Mouse (Mus musculus) heart, embryonic 13.5 days (tissue): ENCODE results near the gene Pigb. TPM values are rescaled to one million over a fixed set of nuclear protein-coding genes. Genes with fewer than 3 reads are reported as not detected.
A peak's percentile ranks its signal among the peaks of the same experiment; 100 is the strongest.

Source experiments
- ATAC-seq: fragments of 200-750 bp; cut with Nextera tagmentation; 2 replicates; pipeline ENCODE4 v1.8.0; 2017; ENCODE audit warnings: moderate TSS enrichment; ENCODE audit not compliant: insufficient number of reproducible peaks, low FRiP score, low TSS enrichment; ENCODE audit errors: extremely low read depth
- H3K27ac ChIP-seq: fragments of 300-500 bp; sonication (generic); replicated peaks from 2 replicates; pipeline ENCODE4 v1.5.1; 2015; ENCODE audit warnings: moderate library complexity, mild to moderate bottlenecking, inconsistent platforms
- H3K27me3 ChIP-seq: fragments of 300-500 bp; sonication (generic); replicated peaks from 2 replicates; pipeline ENCODE4 v1.6.1; 2015; ENCODE audit warnings: mild to moderate bottlenecking, inconsistent platforms
- H3K36me3 ChIP-seq: fragments of 300-500 bp; sonication (generic); 2 replicates; pipeline ENCODE4 v1.6.1; 2015; ENCODE audit warnings: mild to moderate bottlenecking, inconsistent platforms
- H3K4me1 ChIP-seq: fragments of 300-500 bp; sonication (generic); 2 replicates; pipeline ENCODE4 v1.6.1; 2015; ENCODE audit warnings: inconsistent platforms
- H3K4me2 ChIP-seq: fragments of 300-500 bp; sonication (generic); 2 replicates; pipeline ENCODE4 v1.6.1; 2015; ENCODE audit warnings: inconsistent platforms, mild to moderate bottlenecking, moderate library complexity
- H3K4me3 ChIP-seq: fragments of 300-500 bp; sonication (generic); 2 replicates; pipeline ENCODE4 v1.5.1; 2015; ENCODE audit warnings: moderate library complexity, mild to moderate bottlenecking, inconsistent platforms
- H3K9ac ChIP-seq: fragments of 300-500 bp; sonication (generic); 2 replicates; pipeline ENCODE4 v1.6.1; 2015; ENCODE audit warnings: inconsistent platforms, mild to moderate bottlenecking, moderate library complexity
- H3K9me3 ChIP-seq: fragments of 300-500 bp; sonication (generic); 2 replicates; pipeline ENCODE4 v1.6.1; 2016; ENCODE audit warnings: inconsistent platforms
- WGBS: fragments of 180-500 bp; shearing (Covaris S2); methylation state at CpG from one replicate; pipeline ENCODE4 v1.1.7; 2015; ENCODE audit warnings: mixed read lengths; 5-methylcytosine and 5-hydroxymethylcytosine counted together
- polyA plus RNA-seq: library from polyadenylated mRNA; unstranded; fragments of >200 nt; fragmentation: Nextera tagmentation; extraction: Ambion mirVana; gene quantifications from 2 replicates; pipeline ENCODE4 v1.2.1, GENCODE M21; 2015

Gene Pigb
- polyA plus RNA-seq, 1 experiment from 2014 or later = 7.1 TPM

- no peaks in the 10 kb centered on the region for H3K27me3 ChIP-seq
- H3K9ac ChIP-seq = peak overlapping the region; percentile 85; the same call in 1 of the 2 replicates
- H3K4me1 ChIP-seq = peaks cover 28% of the 10 kb centered on the region
- ATAC-seq = no peak
- no peak overlapping the region for H3K27ac ChIP-seq
- WGBS = 66% methylated on average over 10 of the region's 10 CpGs
- H3K9me3 ChIP-seq = no peaks in the 10 kb centered on the region
- peak overlapping the region; percentile 64 for H3K4me3 ChIP-seq
- H3K36me3 ChIP-seq = no peaks in the 10 kb centered on the region
- H3K4me2 ChIP-seq = peak overlapping the region; percentile 98
These were observed 5.5 kb upstream of the Pigb start for GRCm38 (mm10) chr9:73045711-73046110.

DNA sequence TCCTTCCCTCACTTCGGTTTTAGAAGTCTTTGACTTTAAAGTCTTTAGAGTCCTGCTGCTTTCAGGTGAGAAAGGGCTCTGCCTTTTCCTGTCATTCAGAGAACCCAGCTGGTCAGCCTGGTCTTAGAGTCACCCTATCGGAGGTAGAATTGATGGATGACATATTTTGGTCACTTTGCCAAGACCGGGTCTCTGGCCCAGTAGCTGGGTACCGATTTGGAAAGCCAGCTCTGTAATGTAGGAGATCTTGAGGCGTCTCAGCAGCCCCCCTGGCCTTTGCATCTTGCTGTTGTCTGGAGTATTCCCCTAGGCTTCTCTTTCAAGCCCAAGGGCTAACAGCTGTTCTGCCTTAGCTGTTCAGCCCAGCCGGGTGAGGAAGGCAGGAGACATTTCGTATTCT, 5.0 kb upstream of the Pigb start:
- Histone ChIP-seq H3K9ac (peak overlapping the region; percentile 85), H3K36me3 (no peaks in the 10 kb centered on the region), H3K4me2 (peak overlapping the region; percentile 98), H3K4me1 (peaks cover 33% of the 10 kb centered on the region), H3K9me3 (no peaks in the 10 kb centered on the region), H3K27me3 (no peaks in the 10 kb centered on the region), H3K27ac (no peak overlapping the region), H3K4me3 (peak overlapping the region; percentile 64)
- 13% methylated on average over 7 of the region's 7 CpGs for WGBS
- no peak for ATAC-seq

DNA sequence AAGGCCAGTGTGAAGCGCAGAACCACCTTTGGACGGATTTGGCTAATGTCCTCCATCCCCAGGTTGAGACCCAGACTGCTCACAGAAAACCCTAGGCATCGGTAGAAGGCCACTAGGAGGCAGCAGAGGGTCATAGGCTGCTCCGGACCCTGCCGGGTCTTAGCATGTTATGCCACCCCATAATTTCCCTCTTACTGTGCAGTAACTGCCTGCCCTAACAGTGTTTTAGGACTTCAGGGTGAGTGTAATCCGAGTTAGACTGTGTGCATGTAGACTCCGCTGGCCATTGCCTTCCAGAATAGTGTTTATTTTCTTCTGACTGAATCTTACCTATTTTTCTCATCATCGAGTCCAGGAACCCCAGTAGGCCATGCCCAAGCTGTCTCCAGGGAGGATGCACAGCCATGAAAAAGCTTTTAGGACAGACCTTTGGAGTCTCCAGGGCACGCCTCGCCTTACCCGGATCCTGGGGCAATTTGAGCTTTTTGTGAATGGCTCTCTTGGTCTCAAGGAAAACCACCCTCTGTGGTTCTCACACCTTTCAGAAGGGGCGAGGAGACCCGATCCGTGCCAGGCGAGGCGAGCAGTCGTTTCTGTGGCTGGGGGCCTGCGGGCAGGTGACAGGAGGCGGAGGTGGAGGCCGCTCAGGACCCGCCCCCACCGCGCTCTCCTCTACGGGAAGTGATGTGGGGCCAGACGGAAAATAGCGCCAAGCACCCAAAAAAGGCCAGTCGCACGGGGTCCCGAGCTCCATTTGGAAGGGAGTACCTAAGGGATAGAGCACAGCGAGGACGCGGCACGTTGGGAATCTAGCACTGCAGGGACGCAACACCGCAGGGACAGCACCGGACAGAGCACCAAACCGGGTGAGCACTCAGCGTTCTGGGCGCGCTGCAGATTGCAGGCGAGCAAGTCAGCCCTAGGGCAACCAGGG, 4.2 kb upstream of the Pigb start, which contains the start of gene Rab27a:
TSS of gene Rab27a (plus strand) at position 709 of the 934 bp plus-strand sequence.
- Histone ChIP-seq H3K9ac (peak within 1 kb of the TSS; percentile 85), H3K4me3 (peak within 1 kb of the TSS; percentile 64), H3K9me3 (no peaks in the 10 kb centered on the region), H3K36me3 (no peaks in the 10 kb centered on the region), H3K4me2 (peak within 1 kb of the TSS; percentile 98), H3K27ac (0 out of 2 replicates have a peak within 1 kb of the TSS, but pooled peaks have one; percentile 20), H3K4me1 (peaks cover 32% of the 10 kb centered on the region), H3K27me3 (no peaks in the 10 kb centered on the region)
- WGBS = 1% methylated on average over 41 of the region's 41 CpGs
- ATAC-seq = peak; percentile 27; the same call in 1 of the 2 replicates

DNA sequence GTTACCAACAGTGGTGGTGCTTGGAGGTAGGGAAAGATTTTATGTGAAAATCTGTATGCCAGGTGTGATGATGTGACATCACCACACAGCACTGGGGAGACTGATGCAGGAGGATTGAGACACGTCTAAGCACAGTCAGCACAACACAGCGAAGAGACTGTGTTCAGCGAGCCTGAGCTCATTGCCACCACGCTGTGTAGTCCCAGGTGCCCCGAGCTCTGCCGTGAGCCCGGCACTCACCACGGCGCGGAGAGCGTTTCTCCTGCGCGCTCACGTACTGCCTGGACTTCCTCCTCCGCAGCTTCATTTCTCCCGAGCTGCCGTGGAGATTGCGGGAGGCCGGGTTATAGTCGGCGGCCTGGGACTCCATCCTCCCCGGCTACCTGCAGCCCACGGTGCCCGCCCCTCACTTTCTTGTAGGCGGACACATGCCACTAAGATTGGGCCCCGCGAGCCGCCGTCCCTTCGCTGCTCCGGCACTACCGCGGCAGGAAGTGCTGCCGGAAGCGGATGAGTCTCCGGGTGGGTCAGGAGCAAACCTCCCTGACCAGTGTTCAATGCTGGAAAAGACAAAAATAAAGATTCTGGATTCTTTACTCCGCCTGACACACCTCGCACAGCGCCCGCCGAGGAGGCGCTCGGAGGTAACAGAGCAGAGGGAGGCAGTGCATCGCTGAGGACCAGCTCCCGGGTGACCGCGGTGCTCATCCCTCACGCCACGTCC, 794 bp downstream of the Pigb start:
- H3K4me1 ChIP-seq = peaks cover 22% of the 10 kb centered on the region
- WGBS = under 1% methylated on average over 49 of the region's 49 CpGs
- no peaks in the 10 kb centered on the region for H3K27me3 ChIP-seq
- H3K9me3 ChIP-seq = no peaks in the 10 kb centered on the region
- ATAC-seq = peak; percentile 51
- peak overlapping the region; percentile 91 for H3K4me2 ChIP-seq
- H3K9ac ChIP-seq = peak overlapping the region; percentile 94
- H3K27ac ChIP-seq = peak overlapping the region; percentile 69
- H3K36me3 ChIP-seq = peaks cover 9% of the 10 kb centered on the region
- H3K4me3 ChIP-seq = peak overlapping the region; percentile 90

- Histone ChIP-seq H3K9ac (no peak overlapping the region), H3K36me3 (peaks cover 60% of the 10 kb centered on the region), H3K27ac (no peak overlapping the region), H3K4me1 (peaks cover under 1% of the 10 kb centered on the region), H3K9me3 (no peaks in the 10 kb centered on the region), H3K4me3 (no peak overlapping the region), H3K27me3 (no peaks in the 10 kb centered on the region), H3K4me2 (no peak overlapping the region)
- 84% methylated on average over 1 of the region's 1 CpGs for WGBS
- no peak for ATAC-seq
These were observed 6.8 kb downstream of the Pigb start for GRCm38 (mm10) chr9:73033406-73033805.

DNA sequence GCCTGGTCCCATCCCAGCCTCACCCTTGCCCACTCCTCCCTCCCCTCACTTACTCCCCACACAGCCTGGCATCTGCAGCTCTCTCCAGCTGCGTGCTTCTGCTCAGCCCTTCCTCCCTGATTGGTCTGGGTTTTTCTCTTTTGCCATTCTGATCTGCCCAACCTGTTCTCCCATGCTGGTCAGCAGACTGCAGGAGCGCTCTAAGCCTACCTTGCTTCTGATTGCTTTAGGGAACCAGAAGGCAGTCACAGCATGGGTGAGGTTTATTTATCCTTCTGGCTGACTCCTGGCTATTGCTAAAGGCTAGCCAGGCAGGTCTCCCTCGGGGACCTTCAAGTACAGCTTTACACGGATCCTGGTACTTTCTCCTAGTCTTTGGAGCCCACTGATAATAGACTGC, 8.8 kb downstream of the Pigb start:
- Histone ChIP-seq H3K4me2 (no peak overlapping the region), H3K9me3 (no peaks in the 10 kb centered on the region), H3K4me1 (peaks cover 3% of the 10 kb centered on the region), H3K9ac (no peak overlapping the region), H3K27ac (no peak overlapping the region), H3K4me3 (no peak overlapping the region), H3K36me3 (peaks cover 61% of the 10 kb centered on the region), H3K27me3 (no peaks in the 10 kb centered on the region)
- no peak for ATAC-seq
- WGBS = 53% methylated on average over 4 of the region's 4 CpGs

DNA sequence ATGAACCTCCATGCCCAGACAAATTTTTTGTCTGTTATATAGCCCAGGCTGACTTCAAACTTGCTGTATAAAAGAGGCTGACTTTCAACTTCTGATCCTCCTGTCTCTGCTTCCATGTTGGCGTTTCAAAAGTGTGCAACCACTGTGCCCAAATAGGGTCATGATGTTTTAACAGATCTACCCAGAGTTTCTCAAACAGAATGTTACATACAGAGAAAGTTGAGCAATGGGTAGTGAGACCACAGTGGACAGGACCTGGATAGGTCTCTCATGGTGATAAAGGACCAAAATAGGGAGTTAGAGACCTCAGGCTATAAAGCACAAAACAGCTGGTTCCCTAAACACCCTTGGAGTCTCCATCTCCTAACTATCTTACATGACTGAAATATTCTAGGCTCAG, 9.7 kb downstream of the Pigb start:
- ATAC-seq = no peak
- H3K4me3 ChIP-seq = no peak overlapping the region
- 81% methylated on average over 1 of the region's 1 CpGs for WGBS
- no peaks in the 10 kb centered on the region for H3K27me3 ChIP-seq
- no peaks in the 10 kb centered on the region for H3K9me3 ChIP-seq
- peaks cover 12% of the 10 kb centered on the region for H3K4me1 ChIP-seq
- H3K27ac ChIP-seq = no peak overlapping the region
- H3K36me3 ChIP-seq = peaks cover 54% of the 10 kb centered on the region
- no peak overlapping the region for H3K4me2 ChIP-seq
- no peak overlapping the region for H3K9ac ChIP-seq

GRCm38 (mm10) chr9:73025818-73026636, 14.2 kb downstream of the Pigb start:
- Histone ChIP-seq H3K4me3 (peak overlapping the region; percentile 24), H3K4me2 (peak overlapping the region; percentile 61), H3K4me1 (peaks cover 12% of the 10 kb centered on the region), H3K27me3 (no peaks in the 10 kb centered on the region), H3K9me3 (no peaks in the 10 kb centered on the region), H3K27ac (peak overlapping the region; percentile 55), H3K9ac (peak overlapping the region; percentile 65), H3K36me3 (peaks cover 27% of the 10 kb centered on the region)
- WGBS = 16% methylated on average over 17 of the region's 17 CpGs
- ATAC-seq = peak; percentile 77

GRCm38 (mm10) chr9:73020566-73021097, 19.5 kb downstream of the Pigb start:
- no peaks in the 10 kb centered on the region for H3K27me3 ChIP-seq
- H3K4me2 ChIP-seq = no peak overlapping the region
- no peak for ATAC-seq
- no peak overlapping the region for H3K4me3 ChIP-seq
- H3K9ac ChIP-seq = no peak overlapping the region
- 82% methylated on average over 5 of the region's 5 CpGs for WGBS
- peaks cover 2% of the 10 kb centered on the region for H3K4me1 ChIP-seq
- H3K9me3 ChIP-seq = no peaks in the 10 kb centered on the region
- no peak overlapping the region for H3K27ac ChIP-seq
- H3K36me3 ChIP-seq = peaks cover 57% of the 10 kb centered on the region

GRCm38 (mm10) chr9:73019841-73020240, 20.3 kb downstream of the Pigb start:
- Histone ChIP-seq H3K4me1 (no peaks in the 10 kb centered on the region), H3K4me2 (no peak overlapping the region), H3K4me3 (no peak overlapping the region), H3K9ac (no peak overlapping the region), H3K27ac (no peak overlapping the region), H3K36me3 (peaks cover 62% of the 10 kb centered on the region), H3K9me3 (no peaks in the 10 kb centered on the region), H3K27me3 (no peaks in the 10 kb centered on the region)
- no peak for ATAC-seq
- 87% methylated on average over 10 of the region's 10 CpGs for WGBS
